Mouse (Mus musculus) urinary bladder, postnatal 25 days (tissue): ENCODE measurements at regions not wholly inside any gene's neighbourhood (a gene's known extent, or its start where the extent isn't known, plus 50 kb on each side); places are given as distances from the start of the nearest gene placed in this dataset.

Source experiments
- DNase-seq: peaks from one replicate; pipeline ENCODE4 v3.0.0; 2022; ENCODE audit warnings: low spot score

- DNase-seq, result no peak
These were observed 262.7 kb upstream of the Gm10131 start for GRCm38 (mm10) chr8:34374242-34374641.

- DNase-seq, result no peak
These were observed 261.1 kb upstream of the Gm10131 start for GRCm38 (mm10) chr8:34372666-34372980.

DNA sequence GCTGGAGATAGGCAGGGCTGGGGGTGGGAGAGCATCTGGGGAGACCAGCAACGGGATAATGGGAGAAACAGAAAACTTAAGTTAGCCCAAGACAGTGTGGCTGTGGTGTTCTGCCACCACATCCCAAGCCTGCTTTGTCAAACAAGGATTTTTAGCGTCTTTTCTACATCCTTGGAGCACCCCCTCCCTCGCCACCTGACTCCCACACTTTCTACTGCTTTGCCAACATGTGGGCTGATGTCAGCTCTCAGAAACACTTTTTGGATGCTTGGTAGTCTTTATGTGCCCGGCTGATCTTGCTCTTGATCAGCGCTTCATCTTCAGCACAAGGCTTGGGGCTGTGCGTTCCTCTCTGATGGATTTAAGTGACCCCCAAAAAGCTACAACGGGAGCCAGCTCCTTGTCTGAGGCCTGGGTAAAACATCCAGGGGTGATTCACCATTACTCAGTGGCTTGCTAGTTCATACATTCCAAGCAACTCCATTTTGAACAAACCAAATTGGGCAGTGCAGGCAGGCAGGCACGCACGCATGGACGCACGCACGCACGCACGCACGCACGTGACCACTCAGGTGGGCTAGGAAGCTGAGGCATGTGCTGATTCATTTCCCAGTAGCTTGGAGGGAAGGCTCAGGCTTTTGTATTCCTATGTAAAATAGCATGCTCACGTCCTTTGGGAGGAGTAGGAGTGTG, 260.6 kb upstream of the Gm10131 start:
- DNase-seq, result no peak

- DNase-seq, result no peak
These were observed 259.9 kb upstream of the Gm10131 start for GRCm38 (mm10) chr8:34371391-34371790.

DNA sequence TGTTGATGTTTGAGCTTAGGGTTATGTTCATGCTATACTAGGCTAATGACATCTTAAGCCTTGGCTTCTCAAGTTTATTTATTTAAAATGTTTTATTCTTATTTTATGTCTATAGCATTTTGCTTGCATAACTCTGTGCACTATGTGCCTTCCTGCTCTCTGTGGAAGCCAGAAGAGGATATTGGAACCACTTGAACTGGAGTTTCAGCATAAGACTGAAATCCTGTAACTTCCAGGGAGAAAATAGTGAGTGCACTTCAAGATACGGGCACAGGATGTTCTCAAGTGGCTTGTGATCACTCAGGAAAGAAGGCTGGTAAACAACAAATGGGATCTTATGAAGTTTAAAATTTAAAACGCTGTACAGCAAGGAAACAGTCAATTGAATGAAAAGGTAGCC, 257.0 kb upstream of the Gm10131 start:
- no peak for DNase-seq

DNA sequence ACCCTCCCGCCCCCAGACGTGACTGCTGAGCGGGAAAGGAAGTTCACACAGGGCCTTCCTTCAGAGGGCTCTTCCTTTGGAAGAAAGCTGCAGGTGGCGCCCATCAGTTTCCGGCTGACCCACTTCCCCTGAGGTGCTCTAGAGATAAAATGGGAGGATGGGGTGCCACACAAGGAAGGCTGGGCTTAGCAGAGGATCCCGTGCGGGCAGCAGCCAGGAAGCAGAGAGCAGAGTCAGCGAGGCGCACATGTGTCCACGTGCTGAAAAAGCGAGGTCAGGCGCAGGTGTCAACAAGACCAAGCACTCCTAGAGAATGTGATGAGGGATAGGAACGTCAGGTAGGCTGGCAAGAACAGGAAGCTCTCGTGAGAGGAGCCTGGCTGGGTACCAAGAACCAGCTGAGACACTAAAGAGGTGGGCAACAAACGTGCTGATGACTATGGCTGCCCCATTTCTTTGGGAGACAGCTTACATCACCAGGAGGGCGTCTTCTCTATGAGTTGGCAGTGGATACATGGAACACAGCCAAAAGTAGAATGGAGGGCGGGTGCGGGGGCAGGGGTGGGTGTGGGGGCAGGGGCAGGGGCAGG, 253.0 kb upstream of the Gm10131 start:
- DNase-seq, result no peak

GRCm38 (mm10) chr8:34363679-34364078, 252.1 kb upstream of the Gm10131 start:
- no peak for DNase-seq

DNA sequence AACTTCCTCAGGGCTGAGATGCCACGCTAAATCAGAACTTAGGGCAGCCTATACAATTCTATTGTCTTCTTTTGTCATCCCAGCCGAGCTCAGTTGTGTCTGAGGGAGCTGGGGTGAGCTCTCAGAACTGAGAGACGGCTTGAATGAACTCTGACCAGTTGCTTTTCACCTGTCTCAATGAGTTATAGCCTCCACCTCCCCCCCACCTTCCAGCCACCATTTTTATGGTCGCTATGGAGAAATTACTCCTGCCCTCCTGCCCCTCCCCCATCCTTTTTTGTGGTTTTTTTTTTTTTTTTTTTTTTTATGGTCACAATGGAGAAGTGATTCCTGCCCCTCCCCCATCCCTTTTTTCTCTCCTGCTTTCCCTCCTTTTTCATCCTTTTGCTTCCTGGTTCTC, 251.6 kb upstream of the Gm10131 start:
- no peak for DNase-seq

DNA sequence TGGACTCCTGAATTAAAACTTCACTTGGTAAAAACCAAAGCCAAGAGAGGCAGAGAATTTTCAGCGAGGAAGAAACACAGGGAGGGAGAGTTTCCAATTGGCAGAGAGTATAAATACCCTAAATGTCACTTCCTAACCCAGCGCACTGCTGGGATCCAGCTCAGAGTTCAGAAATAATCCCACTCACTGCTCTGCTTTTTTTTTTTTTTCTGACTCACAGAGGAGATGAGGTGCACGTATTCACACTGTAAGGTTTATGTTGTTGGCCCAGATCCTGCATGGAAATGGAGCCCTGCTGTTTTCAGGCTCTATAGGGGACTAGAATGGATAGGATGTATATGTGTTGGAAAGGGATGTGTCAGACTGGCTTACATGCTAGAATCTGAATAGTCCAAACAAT, 249.8 kb upstream of the Gm10131 start:
- no peak for DNase-seq

DNA sequence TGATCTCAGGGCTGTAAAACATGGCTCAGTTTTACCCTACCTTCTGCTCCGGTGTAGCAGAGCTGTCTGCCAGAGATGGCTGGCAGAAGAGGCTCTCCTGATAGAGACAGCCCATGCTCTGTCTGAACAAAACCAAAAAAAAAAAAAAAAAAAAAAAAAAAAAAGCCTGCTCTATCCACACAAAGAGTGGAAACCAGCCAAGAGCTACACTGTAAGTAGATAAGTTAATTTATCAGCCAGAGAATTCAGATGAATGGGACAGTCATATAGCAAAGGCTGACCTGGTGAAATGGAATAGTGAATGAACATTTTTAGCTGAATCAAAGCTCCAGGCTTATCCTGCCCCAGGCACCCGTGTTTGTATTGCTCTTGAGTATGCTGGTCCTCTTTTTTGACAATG, 248.2 kb upstream of the Gm10131 start:
- DNase-seq, result no peak

- DNase-seq, result no peak
These were observed 243.5 kb upstream of the Gm10131 start for GRCm38 (mm10) chr8:34355059-34355458.

GRCm38 (mm10) chr8:34353140-34353855, 241.8 kb upstream of the Gm10131 start:
- DNase-seq, result no peak

- no peak for DNase-seq
These were observed 223.3 kb upstream of the Gm10131 start for GRCm38 (mm10) chr8:34334851-34335250.

GRCm38 (mm10) chr8:34331673-34332072, 220.1 kb upstream of the Gm10131 start:
- DNase-seq, result no peak

- DNase-seq, result no peak
These were observed 215.1 kb upstream of the Gm10131 start for GRCm38 (mm10) chr8:34326614-34326965.

DNA sequence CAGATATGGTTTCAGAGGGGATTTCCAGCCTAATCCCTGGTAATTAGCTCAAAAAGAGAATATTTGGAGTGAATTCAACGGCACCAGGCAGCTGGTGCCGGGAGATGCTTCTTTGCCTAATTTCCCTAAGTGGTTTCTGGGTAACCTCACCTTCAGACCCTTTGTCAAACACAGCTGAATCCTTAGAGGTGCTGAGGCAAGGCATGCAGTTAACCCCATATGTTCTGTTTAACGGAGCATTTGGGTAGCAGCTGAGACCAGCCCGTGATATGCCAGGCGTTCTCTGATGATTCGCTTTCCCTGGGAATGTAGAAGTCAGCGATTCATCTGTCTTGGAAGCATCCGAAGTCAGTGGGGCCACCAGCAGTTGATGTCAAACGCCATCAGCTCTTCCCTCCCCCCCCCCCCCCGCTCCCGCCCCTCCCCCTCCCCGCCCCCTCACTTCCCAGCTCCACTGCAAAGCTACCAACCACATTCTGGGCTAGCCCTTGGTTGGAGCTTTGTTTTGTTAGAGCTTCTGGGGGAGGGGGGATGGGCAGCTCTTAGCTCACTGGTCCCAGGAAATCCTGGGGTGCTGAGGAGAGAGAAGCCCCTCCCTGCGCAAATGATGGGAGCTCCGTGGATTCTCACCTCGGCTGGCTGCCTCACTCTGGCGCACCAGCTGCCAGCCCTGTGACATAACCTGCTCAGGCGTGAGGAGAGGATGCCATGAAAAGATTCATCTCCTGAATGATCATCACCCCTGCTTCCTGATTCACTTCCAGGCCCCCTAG, 214.5 kb upstream of the Gm10131 start:
- no peak for DNase-seq

DNA sequence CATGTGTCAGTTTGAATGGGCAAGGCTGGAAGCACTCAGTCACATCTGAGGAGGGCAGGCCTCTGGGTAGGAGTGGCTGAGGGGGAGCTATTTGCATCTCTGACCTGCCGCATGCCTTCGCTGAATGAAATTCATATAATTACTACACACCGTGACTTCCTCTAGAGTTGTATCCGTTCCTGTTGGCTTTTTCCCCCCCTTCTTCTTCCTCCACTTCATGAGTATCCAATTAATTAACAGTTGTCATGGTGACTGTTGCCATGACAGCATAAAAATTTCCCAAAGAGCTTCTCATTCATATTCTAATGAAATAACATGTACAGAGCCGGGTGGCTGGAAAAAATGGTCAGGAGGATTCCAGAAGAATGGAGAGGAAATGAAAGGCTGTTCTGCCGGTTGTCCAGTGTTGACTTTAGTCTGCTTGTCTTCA, 208.6 kb upstream of the Gm10131 start:
- no peak for DNase-seq

- DNase-seq, result no peak
These were observed 208.2 kb upstream of the Gm10131 start for GRCm38 (mm10) chr8:34319719-34320118.

- no peak for DNase-seq
These were observed 203.7 kb upstream of the Gm10131 start for GRCm38 (mm10) chr8:34315233-34315632.

- DNase-seq, result no peak
These were observed 194.3 kb upstream of the Gm10131 start for GRCm38 (mm10) chr8:34305542-34306485.

- DNase-seq, result no peak
These were observed 192.3 kb upstream of the Gm10131 start for GRCm38 (mm10) chr8:34303815-34304214.
